Mouse (Mus musculus): ENCODE results near the gene Camk1d.

The Camk1d gene

GRCm38 (mm10) chr2:5469366-5469941 is 244.9 kb downstream of the Camk1d start:
- no peak for DNase-seq (ENCODE audit: low spot score)

GRCm38 (mm10) chr2:5467537-5467936 is 246.8 kb downstream of the Camk1d start:
- no peak for DNase-seq (ENCODE audit: low spot score)

- no peak for DNase-seq (ENCODE audit: low spot score)
Measured at GRCm38 (mm10) chr2:5458671-5459235, 255.6 kb downstream of the Camk1d start.

GRCm38 (mm10) chr2:5458075-5458494 is 256.2 kb downstream of the Camk1d start:
- DNase-seq (ENCODE audit: low spot score) = no peak

GRCm38 (mm10) chr2:5456108-5456507 is 258.2 kb downstream of the Camk1d start:
- no peak for DNase-seq (ENCODE audit: low spot score)

- DNase-seq (ENCODE audit: low spot score) = no peak
Measured at GRCm38 (mm10) chr2:5454830-5455229, 259.5 kb downstream of the Camk1d start.

GRCm38 (mm10) chr2:5451654-5452053 is 262.7 kb downstream of the Camk1d start:
- DNase-seq (ENCODE audit: low spot score) = no peak

- no peak for DNase-seq (ENCODE audit: low spot score)
Measured at GRCm38 (mm10) chr2:5445357-5445756, 269.0 kb downstream of the Camk1d start.

GRCm38 (mm10) chr2:5437690-5438089 is 276.6 kb downstream of the Camk1d start:
- DNase-seq (ENCODE audit: low spot score) = no peak

- DNase-seq (ENCODE audit: low spot score) = no peak
Measured at GRCm38 (mm10) chr2:5435587-5436253, 278.6 kb downstream of the Camk1d start.

GRCm38 (mm10) chr2:5431309-5431708 is 283.0 kb downstream of the Camk1d start:
- no peak for DNase-seq (ENCODE audit: low spot score)

- no peak for DNase-seq (ENCODE audit: low spot score)
Measured at GRCm38 (mm10) chr2:5429921-5430320, 284.4 kb downstream of the Camk1d start.

GRCm38 (mm10) chr2:5426110-5426509 is 288.2 kb downstream of the Camk1d start:
- DNase-seq (ENCODE audit: low spot score) = no peak

- DNase-seq (ENCODE audit: low spot score) = no peak
Measured at GRCm38 (mm10) chr2:5425612-5426011, 288.7 kb downstream of the Camk1d start.

GRCm38 (mm10) chr2:5420621-5421196 is 293.6 kb downstream of the Camk1d start:
- DNase-seq (ENCODE audit: low spot score) = no peak

GRCm38 (mm10) chr2:5418802-5419201 is 295.5 kb downstream of the Camk1d start:
- DNase-seq (ENCODE audit: low spot score) = no peak

- no peak for DNase-seq (ENCODE audit: low spot score)
Measured at GRCm38 (mm10) chr2:5417158-5418032, 296.9 kb downstream of the Camk1d start.

- DNase-seq (ENCODE audit: low spot score) = no peak
Measured at GRCm38 (mm10) chr2:5411774-5412173, 302.5 kb downstream of the Camk1d start.

GRCm38 (mm10) chr2:5403850-5404249 is 310.5 kb downstream of the Camk1d start:
- no peak for DNase-seq (ENCODE audit: low spot score)

- no peak for DNase-seq (ENCODE audit: low spot score)
Measured at GRCm38 (mm10) chr2:5402036-5402435, 312.3 kb downstream of the Camk1d start.

- DNase-seq (ENCODE audit: low spot score) = no peak
Measured at GRCm38 (mm10) chr2:5398505-5398904, 315.8 kb downstream of the Camk1d start.

GRCm38 (mm10) chr2:5398043-5398442 is 316.3 kb downstream of the Camk1d start:
- no peak for DNase-seq (ENCODE audit: low spot score)
